Mouse (Mus musculus) gastrocnemius, adult 8-10 months (tissue): ENCODE data around the gene Slc26a9. TPM values are rescaled to one million over a fixed set of nuclear protein-coding genes. Genes with fewer than 3 reads are reported as not detected.

Experiments
- total RNA-seq, 4 experiments: library from RNA; stranded (reverse); gene quantifications; 2 replicates each; pipeline ENCODE4 v1.2.4; 2022

The Slc26a9 gene
- total RNA-seq, 4 experiments from 2014 or later, result not detected

Other genes with a start within 250 kb of the Slc26a9 start
- 10 to 100 TPM in 2 of 4 experiments, 1 to 10 TPM in 2; 7.5 to 14.1 (median 10.9) TPM for gene Srgap2, start 216.7 kb upstream of the Slc26a9 start, total RNA-seq
- gene Fam72a, start 216.1 kb upstream of the Slc26a9 start, total RNA-seq, result under 1 TPM; 0.20 to 0.51 (median 0.24) TPM
- not detected for gene Avpr1b, start 144.8 kb upstream of the Slc26a9 start, total RNA-seq
- gene Ctse, start 105.7 kb upstream of the Slc26a9 start, total RNA-seq, result not detected
- gene Rab7b, start 55.3 kb upstream of the Slc26a9 start, total RNA-seq, result 1 to 10 TPM; 1.7 to 2.7 (median 2.1) TPM
- gene Pm20d1, start 53.4 kb downstream of the Slc26a9 start, total RNA-seq, result under 1 TPM; 0.40 to 0.51 (median 0.44) TPM
- 10 to 100 TPM; 25.0 to 42.3 (median 39.1) TPM for gene Slc41a1, start 83.5 kb downstream of the Slc26a9 start, total RNA-seq
- 1 to 10 TPM; 4.8 to 5.2 (median 4.9) TPM for gene Rab29, start 123.2 kb downstream of the Slc26a9 start, total RNA-seq
- 10 to 100 TPM; 73.0 to 79.7 (median 76.5) TPM for gene Nucks1, start 166.5 kb downstream of the Slc26a9 start, total RNA-seq
- gene Slc45a3, start 218.9 kb downstream of the Slc26a9 start, total RNA-seq, result 1 to 10 TPM; 1.2 to 1.4 (median 1.3) TPM